Mouse (Mus musculus) erythroblast, embryonic 14.5 days (primary cell): ENCODE data around the gene Adam23.

Experiments
- GATA1 ChIP-seq: IDR thresholded peaks from 2 replicates; pipeline ENCODE4 v1.6.1; 2012; ENCODE audit warnings: low read length, inconsistent platforms, mixed read lengths
- TAL1 ChIP-seq: IDR thresholded peaks from 3 replicates; pipeline ENCODE4 v1.6.1; 2012; ENCODE audit warnings: low read length, inconsistent platforms, mixed read lengths

- TF ChIP-seq GATA1 (no peak), TAL1 (no peak)
Observed at GRCm38 (mm10) chr1:63442186-63442585, 3.5 kb upstream of the Adam23 start.
